Mouse (Mus musculus): ENCODE data around the gene Tmppe.

DNA sequence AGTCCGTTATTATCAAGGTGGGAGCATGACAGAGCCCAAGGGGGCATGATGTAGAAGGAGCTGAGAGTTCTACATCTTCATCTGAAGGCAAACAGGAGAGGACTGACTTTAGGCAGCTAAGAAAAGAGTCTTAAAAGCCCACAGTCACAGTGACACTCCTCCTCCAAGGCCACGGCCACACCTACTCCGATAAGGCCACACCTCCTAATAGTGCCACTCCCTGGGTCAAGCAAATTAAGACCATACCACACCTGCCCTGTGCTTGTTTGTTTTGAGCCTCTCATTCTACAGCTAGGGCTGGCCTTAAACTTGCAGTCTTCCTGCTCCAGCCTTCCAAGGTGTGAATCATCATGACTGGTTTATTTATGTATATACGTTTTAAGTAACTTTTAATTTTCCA is 5.6 kb upstream of the Tmppe start:
- no peak for TF ChIP-seq CTCF (IDR thresholded peaks at IDR 0.05; ENCODE audit: borderline replicate concordance, control insufficient read depth, extremely low read depth, insufficient read depth, low read length, poor library complexity)
- TF ChIP-seq POLR2A (IDR thresholded peaks at IDR 0.05; ENCODE audit: control insufficient read depth, extremely low read depth, insufficient read depth, low read length, poor library complexity), result no peak

Data from thymus, adult 2 months (tissue).